Mouse (Mus musculus) small intestine, adult 2 months (tissue): ENCODE results near the gene Slc25a33. TPM values are rescaled to one million over a fixed set of nuclear protein-coding genes. Genes with fewer than 3 reads are reported as not detected.
A peak's percentile ranks its signal among the peaks of the same experiment; 100 is the strongest.

Source experiments
- H3K27ac ChIP-seq: fragments of 200-500 bp; 2 replicates; pipeline ENCODE4 v1.5.1; 2012; ENCODE audit warnings: low read depth, low read length, control low read depth, inconsistent platforms; ENCODE audit not compliant: insufficient read depth
- H3K27me3 ChIP-seq: fragments of 200-500 bp; 2 replicates; pipeline ENCODE4 v1.6.1; 2012; ENCODE audit warnings: mild to moderate bottlenecking, moderate library complexity, low read length, inconsistent platforms; ENCODE audit not compliant: control insufficient read depth, insufficient read depth
- H3K36me3 ChIP-seq: fragments of 200-500 bp; 2 replicates; pipeline ENCODE4 v1.6.1; 2012; ENCODE audit warnings: mild to moderate bottlenecking, low read length, control low read depth, inconsistent platforms; ENCODE audit not compliant: control insufficient read depth, insufficient read depth
- H3K4me1 ChIP-seq: fragments of 200-500 bp; 2 replicates; pipeline ENCODE4 v1.6.1; 2012; ENCODE audit warnings: low read length, inconsistent platforms, mixed read lengths; ENCODE audit not compliant: control insufficient read depth, insufficient read depth, insufficient read length
- H3K4me3 ChIP-seq: fragments of 200-500 bp; 2 replicates; pipeline ENCODE4 v1.5.1; 2012; ENCODE audit warnings: low read depth, mild to moderate bottlenecking, control low read depth, inconsistent platforms, low read length, moderate library complexity
- CTCF ChIP-seq: fragments of 200-500 bp; IDR thresholded peaks from 2 replicates; pipeline ENCODE4 v1.5.1; 2012; ENCODE audit warnings: low read depth, mild to moderate bottlenecking, control low read depth, inconsistent platforms, low read length, moderate library complexity, mixed read lengths; ENCODE audit not compliant: insufficient replicate concordance, insufficient read length; ENCODE audit errors: extremely low read depth
- POLR2A ChIP-seq: fragments of 200-500 bp; IDR thresholded peaks from 2 replicates; pipeline ENCODE4 v1.6.1; 2012; ENCODE audit warnings: low read depth, mild to moderate bottlenecking, control low read depth, inconsistent platforms, low read length, moderate library complexity
- WGBS: fragments of 180-500 bp; shearing (Covaris S2); methylation state at CpG from one replicate; pipeline ENCODE4 v1.1.7; 2018; 5-methylcytosine and 5-hydroxymethylcytosine counted together
- polyA plus RNA-seq: library from polyadenylated mRNA; depleted of rRNA; stranded (reverse); fragments of >200 nt; gene quantifications from 2 replicates; pipeline ENCODE4 v1.2.3, GENCODE M21; 2012

The Slc25a33 gene
- polyA plus RNA-seq, 1 experiment, result 5.3 TPM

DNA sequence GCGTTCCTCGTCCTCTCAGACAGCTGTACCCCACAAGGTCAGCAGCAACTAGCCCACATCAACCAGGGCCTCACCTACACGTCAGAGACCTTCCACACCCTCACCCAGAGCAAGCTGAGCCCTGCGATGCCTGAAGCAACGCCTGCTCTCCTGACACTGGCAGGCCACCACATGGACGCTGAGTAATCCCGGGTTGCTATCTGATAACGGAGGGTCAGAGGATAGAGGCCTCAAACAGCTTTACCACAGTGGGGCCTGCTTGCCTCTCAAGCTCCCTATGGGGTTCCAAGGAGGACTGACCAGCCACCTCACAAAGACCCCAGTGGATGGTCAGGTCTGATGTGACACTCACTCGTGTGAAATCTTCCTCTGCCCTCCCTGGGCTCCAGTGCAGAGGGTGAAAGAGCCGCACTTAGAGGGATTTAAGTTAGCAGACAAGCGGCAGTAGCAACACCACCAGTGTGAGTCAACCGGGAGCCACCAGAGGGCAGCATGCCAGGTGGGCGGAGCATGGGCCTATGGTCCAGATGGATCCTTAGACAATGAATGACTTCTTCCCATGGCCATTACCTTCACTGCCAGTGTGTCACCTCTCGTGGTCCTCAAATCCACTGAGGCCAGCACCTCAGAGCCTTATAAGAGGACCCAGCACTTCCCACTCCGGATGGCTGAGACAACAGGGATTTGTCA is 48.3 kb downstream of the Slc25a33 start:
- H3K27me3 ChIP-seq, result no peaks in the 10 kb centered on the region
- no peak overlapping the region for H3K27ac ChIP-seq
- TF ChIP-seq CTCF, result peak; percentile 77
- TF ChIP-seq POLR2A, result no peak
- WGBS, result 58% methylated on average over 15 of the region's 15 CpGs
- no peaks in the 10 kb centered on the region for H3K4me1 ChIP-seq
- no peak overlapping the region for H3K4me3 ChIP-seq
- H3K36me3 ChIP-seq, result peaks cover 29% of the 10 kb centered on the region

DNA sequence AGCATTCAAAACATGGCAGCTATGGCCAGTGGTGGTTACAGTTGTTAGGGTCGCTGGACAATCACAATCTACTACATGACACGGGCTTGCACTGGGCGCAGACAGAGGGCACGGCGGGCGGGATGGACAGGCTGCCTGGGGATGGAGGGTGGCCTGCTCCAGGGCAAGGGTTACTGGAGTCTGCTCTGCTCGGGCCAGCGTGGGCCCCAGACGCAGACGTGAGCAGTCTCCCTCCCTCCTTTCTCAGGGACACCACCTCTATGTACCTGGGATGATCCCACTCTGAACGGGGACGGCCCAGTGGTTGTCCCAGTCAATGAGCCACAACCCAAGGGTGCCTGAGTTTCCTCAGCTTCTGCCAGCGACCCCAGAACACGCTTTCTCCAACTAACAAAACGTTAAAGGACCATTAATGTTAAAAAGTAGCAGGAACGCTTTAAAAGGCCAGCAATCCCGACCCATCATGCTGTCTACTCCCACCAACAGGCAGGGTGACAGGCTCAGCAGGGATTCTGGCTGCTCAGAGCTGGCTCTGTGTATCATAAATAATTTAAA is 49.1 kb downstream of the Slc25a33 start:
- Histone ChIP-seq H3K27me3 (no peaks in the 10 kb centered on the region), H3K36me3 (peaks cover 27% of the 10 kb centered on the region), H3K4me3 (no peak overlapping the region), H3K27ac (no peak overlapping the region), H3K4me1 (no peaks in the 10 kb centered on the region)
- 92% methylated on average over 17 of the region's 17 CpGs for WGBS
- no peak for TF ChIP-seq CTCF
- no peak for TF ChIP-seq POLR2A

DNA sequence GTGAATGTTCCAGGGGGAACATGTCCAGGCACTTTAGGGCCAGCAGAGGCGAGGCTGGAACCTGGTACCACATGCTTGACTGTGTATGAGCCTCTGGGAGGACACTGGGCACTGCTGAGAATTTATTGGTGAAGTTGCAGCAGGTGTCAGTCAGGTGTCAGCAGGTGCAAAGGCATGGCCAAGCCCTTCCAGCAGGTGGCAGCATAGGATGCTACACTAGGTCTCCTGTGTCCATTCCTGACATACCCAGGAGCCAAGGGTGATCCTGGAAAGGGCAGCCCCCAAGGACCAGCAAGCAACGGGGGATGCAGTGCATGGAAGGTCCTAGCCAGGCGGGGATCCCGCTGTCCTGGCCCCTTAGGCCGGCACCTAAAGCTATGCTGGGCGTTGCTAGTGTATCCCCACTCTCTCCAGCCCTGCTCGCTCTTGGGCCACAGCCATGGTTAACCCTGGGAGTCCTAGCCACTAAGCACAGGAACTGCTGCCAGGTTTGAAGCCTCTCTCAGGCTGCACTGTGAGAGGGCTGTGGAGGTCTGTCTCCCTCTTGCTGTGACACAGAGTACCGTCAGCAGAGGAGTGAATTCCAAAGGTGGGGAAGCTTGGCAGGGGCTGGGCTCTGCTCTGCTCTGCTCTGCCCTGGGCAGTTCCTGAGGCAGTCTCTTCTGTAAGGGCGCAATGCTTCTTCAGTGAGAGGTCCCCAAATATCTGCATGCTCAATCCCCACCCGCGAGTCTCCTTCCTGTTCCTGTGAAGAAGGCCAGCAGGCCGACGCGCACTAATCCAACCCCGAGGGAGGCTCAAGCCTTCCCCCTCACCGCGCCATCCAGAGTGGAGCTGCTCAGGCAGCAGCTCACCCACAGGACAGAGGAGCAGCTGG is 50.0 kb downstream of the Slc25a33 start:
- H3K27me3 ChIP-seq, result no peaks in the 10 kb centered on the region
- no peak overlapping the region for H3K27ac ChIP-seq
- H3K4me3 ChIP-seq, result no peak overlapping the region
- H3K4me1 ChIP-seq, result no peaks in the 10 kb centered on the region
- WGBS, result 76% methylated on average over 17 of the region's 17 CpGs
- peaks cover 24% of the 10 kb centered on the region for H3K36me3 ChIP-seq
- peak; percentile 72; the same call in 1 of the 2 replicates for TF ChIP-seq CTCF
- TF ChIP-seq POLR2A, result no peak

DNA sequence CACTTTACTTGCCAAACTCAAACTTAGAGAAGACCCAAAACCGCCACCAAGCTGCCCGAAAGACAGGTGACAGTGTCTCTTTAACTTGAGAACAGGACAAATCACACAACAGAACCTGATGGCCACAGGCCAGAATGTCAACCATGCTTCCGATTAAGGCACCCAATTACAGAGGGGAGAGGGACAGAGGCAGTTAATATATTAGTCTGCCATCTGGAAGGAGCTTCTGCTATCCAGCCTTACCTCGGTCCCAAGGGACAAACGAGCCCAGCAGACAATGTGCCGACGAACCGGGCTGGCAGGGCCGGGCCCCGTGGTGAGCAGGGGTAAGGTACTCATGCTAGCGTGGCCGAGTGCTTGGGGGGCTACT is 51.1 kb downstream of the Slc25a33 start:
- peaks cover 30% of the 10 kb centered on the region for H3K36me3 ChIP-seq
- TF ChIP-seq POLR2A, result no peak
- TF ChIP-seq CTCF, result no peak
- H3K27me3 ChIP-seq, result no peaks in the 10 kb centered on the region
- H3K4me3 ChIP-seq, result no peak overlapping the region
- 93% methylated on average over 12 of the region's 12 CpGs for WGBS
- H3K4me1 ChIP-seq, result no peaks in the 10 kb centered on the region
- no peak overlapping the region for H3K27ac ChIP-seq

DNA sequence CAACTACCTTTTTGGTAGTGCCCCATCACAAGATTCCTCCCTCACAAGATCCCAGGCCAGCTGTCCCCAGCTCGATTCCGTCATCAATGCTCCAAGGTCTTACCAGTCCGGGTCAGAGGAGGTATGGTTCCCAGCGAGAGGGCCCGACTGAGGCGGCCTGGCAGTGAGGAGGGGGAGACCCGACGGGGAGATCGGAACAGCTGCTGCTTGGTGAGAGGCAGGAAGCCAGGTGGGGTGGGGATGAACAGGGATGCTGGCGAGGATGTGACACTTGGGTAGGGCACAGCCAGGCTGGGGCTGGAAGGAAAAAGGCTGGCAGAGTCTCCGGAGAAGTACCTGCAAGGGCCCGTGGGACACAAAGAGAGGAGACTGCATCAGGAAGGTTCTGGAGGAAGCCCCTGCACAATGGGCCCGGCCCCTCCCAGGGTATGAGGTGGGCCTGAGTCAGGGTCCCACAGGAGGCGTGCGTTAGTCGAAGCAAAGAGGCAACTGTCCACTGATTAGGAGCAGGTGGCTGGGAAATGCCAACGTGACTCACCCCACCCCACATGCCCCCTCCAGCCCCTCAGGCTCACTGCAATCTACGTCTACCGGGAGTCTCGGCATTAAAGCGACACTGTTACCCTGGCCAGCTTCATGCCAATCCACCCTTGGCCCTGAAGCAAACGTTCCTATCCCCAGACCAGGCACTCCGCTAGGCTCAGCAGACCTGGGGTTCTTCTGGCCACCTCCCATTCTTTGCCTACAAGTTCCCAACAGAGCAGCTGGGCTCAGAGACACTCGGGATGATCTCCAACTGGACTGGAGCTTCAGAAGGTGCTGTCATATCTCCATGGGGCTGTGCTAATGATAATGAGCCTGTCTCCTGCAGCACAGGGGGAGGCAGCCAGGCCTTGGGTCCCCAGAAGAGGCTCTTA is 51.7 kb downstream of the Slc25a33 start:
- WGBS, result 89% methylated on average over 24 of the region's 24 CpGs
- TF ChIP-seq CTCF (no peak), POLR2A (no peak)

DNA sequence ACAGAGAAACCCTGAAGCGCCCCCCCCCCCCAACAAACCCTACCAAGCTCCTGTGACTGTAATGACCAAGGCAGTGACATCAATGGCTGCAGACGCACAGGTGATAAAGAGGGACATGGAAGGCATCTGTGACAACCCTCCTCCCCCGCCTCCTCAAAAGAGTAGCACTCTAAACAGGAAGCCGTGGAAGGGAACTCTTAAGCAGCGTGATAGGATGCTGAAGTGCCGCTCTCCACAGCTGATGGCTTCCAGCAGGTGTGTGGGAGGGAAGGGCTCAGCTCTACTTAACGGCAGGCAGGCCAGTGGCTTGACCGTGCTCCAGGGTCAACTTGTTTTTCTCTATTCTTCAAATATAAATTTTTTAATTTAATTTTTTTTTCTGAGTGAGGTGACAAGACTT is 52.9 kb downstream of the Slc25a33 start:
- 92% methylated on average over 8 of the region's 8 CpGs for WGBS
- no peaks in the 10 kb centered on the region for H3K4me1 ChIP-seq
- no peak overlapping the region for H3K27ac ChIP-seq
- peaks cover 31% of the 10 kb centered on the region for H3K36me3 ChIP-seq
- no peak overlapping the region for H3K4me3 ChIP-seq
- TF ChIP-seq POLR2A, result no peak
- no peak for TF ChIP-seq CTCF
- H3K27me3 ChIP-seq, result no peaks in the 10 kb centered on the region

More for the DNA sequence above, 51.7 kb downstream of the Slc25a33 start:
- no peak overlapping the region for H3K27ac ChIP-seq
- no peak overlapping the region for H3K4me3 ChIP-seq
- H3K4me1 ChIP-seq, result no peaks in the 10 kb centered on the region
- H3K27me3 ChIP-seq, result no peaks in the 10 kb centered on the region
- H3K36me3 ChIP-seq, result peaks cover 33% of the 10 kb centered on the region
